Mouse (Mus musculus) liver, adult 2 months (tissue): Measurements from ENCODE around the gene Tgfbr2. TPM values are rescaled to one million over a fixed set of nuclear protein-coding genes. Genes with fewer than 3 reads are reported as not detected.

Source experiments
- DNase-seq: peaks from one replicate; pipeline ENCODE4 v3.0.0-alpha.2; 2011; ENCODE audit warnings: low read depth, low spot score; ENCODE audit errors: extremely low read depth
- H3K27ac ChIP-seq: fragments of 200-500 bp; replicated peaks from 2 replicates; pipeline ENCODE4 v1.5.1; 2012; ENCODE audit warnings: low read depth, mild to moderate bottlenecking, control low read depth, inconsistent platforms, low read length; ENCODE audit not compliant: insufficient read depth
- H3K27me3 ChIP-seq: fragments of 200-500 bp; 2 replicates; pipeline ENCODE4 v1.6.1; 2012; ENCODE audit warnings: mild to moderate bottlenecking, moderate library complexity, low read length, inconsistent platforms; ENCODE audit not compliant: control insufficient read depth, insufficient read depth
- H3K36me3 ChIP-seq: fragments of 200-500 bp; 2 replicates; pipeline ENCODE4 v1.6.1; 2012; ENCODE audit warnings: low read length, inconsistent platforms; ENCODE audit not compliant: control insufficient read depth, insufficient read depth
- H3K4me1 ChIP-seq: fragments of 200-500 bp; 2 replicates; pipeline ENCODE4 v1.6.1; 2011; ENCODE audit warnings: low read length; ENCODE audit not compliant: control insufficient read depth, insufficient read depth
- H3K4me3 ChIP-seq: fragments of 200-500 bp; 2 replicates; pipeline ENCODE4 v1.5.1; 2011; ENCODE audit warnings: low read depth, mild to moderate bottlenecking, control low read depth, low read length, moderate library complexity; ENCODE audit not compliant: insufficient read depth
- H3K79me2 ChIP-seq: fragments of 200-500 bp; 2 replicates; pipeline ENCODE4 v1.6.1; 2012; ENCODE audit warnings: inconsistent platforms, mild to moderate bottlenecking, low read length, moderate library complexity; ENCODE audit not compliant: control insufficient read depth, insufficient read depth
- H3K9ac ChIP-seq: fragments of 200-500 bp; 2 replicates; pipeline ENCODE4 v1.6.1; 2012; ENCODE audit warnings: low read depth, mild to moderate bottlenecking, control low read depth, inconsistent platforms, low read length
- CTCF ChIP-seq: fragments of 200-500 bp; IDR thresholded peaks from 2 replicates; pipeline ENCODE4 v1.5.1; 2011; ENCODE audit warnings: low read depth, low read length, control low read depth
- POLR2A ChIP-seq: fragments of 200-500 bp; IDR thresholded peaks from 2 replicates; pipeline ENCODE4 v1.6.1; 2011; ENCODE audit warnings: low read length, control low read depth; ENCODE audit not compliant: insufficient read depth; ENCODE audit errors: extremely low read depth
- WGBS: fragments of 180-500 bp; shearing (Covaris S2); methylation state at CpG from one replicate; pipeline ENCODE4 v1.1.7; 2018; 5-methylcytosine and 5-hydroxymethylcytosine counted together
- polyA plus RNA-seq: library from polyadenylated mRNA; depleted of rRNA; stranded (reverse); fragments of >200 nt; gene quantifications from 2 replicates; pipeline ENCODE4 v1.2.3, GENCODE M21; 2012
- total RNA-seq: library from RNA; depleted of rRNA; stranded (reverse); fragments of >200 nt; gene quantifications from 2 replicates; pipeline ENCODE4 v1.2.3, GENCODE M21; 2014

The Tgfbr2 gene
- total and polyA plus RNA-seq, 2 experiments, result 8.2 to 8.3 TPM

GRCm38 (mm10) chr9:116181608-116182007 lies 6.4 kb upstream of the Tgfbr2 start:
- 95% methylated on average over 5 of the region's 5 CpGs for WGBS
- peaks cover 8% of the 10 kb centered on the region for H3K4me1 ChIP-seq
- no peak overlapping the region for H3K27ac ChIP-seq

GRCm38 (mm10) chr9:116178151-116178550 lies 3.0 kb upstream of the Tgfbr2 start:
- no peaks in the 10 kb centered on the region for H3K36me3 ChIP-seq
- DNase-seq, result peak; percentile 92
- 0 out of 2 replicates have a peak overlapping the region, but pooled peaks have one; percentile 8 for H3K27ac ChIP-seq
- H3K4me3 ChIP-seq, result no peak overlapping the region
- no peak overlapping the region for H3K9ac ChIP-seq
- peaks cover 3% of the 10 kb centered on the region; the same call in 1 of the 2 replicates for H3K79me2 ChIP-seq
- WGBS, result 36% methylated on average over 3 of the region's 3 CpGs
- no peaks in the 10 kb centered on the region for H3K27me3 ChIP-seq
- TF ChIP-seq POLR2A (no peak), CTCF (no peak)
- H3K4me1 ChIP-seq, result peaks cover 19% of the 10 kb centered on the region

More at GRCm38 (mm10) chr9:116181608-116182007, 6.4 kb upstream of the Tgfbr2 start:
- Histone ChIP-seq H3K9ac (no peak overlapping the region), H3K79me2 (no peaks in the 10 kb centered on the region), H3K36me3 (no peaks in the 10 kb centered on the region), H3K4me3 (no peak overlapping the region), H3K27me3 (no peaks in the 10 kb centered on the region)
- DNase-seq, result no peak
- TF ChIP-seq CTCF (no peak), POLR2A (no peak)

GRCm38 (mm10) chr9:116177108-116177507 lies 1.9 kb upstream of the Tgfbr2 start:
- Histone ChIP-seq H3K9ac (no peak overlapping the region), H3K79me2 (peaks cover 10% of the 10 kb centered on the region), H3K27ac (no peak overlapping the region), H3K36me3 (no peaks in the 10 kb centered on the region), H3K27me3 (no peaks in the 10 kb centered on the region), H3K4me3 (no peak overlapping the region), H3K4me1 (peaks cover 21% of the 10 kb centered on the region)
- TF ChIP-seq CTCF (no peak), POLR2A (no peak)
- 95% methylated on average over 9 of the region's 9 CpGs for WGBS
- no peak for DNase-seq

GRCm38 (mm10) chr9:116175488-116176115 lies 442 bp upstream of the Tgfbr2 start:
- H3K27ac ChIP-seq, result peak overlapping the region; percentile 86
- WGBS, result 6% methylated on average over 16 of the region's 16 CpGs

DNA sequence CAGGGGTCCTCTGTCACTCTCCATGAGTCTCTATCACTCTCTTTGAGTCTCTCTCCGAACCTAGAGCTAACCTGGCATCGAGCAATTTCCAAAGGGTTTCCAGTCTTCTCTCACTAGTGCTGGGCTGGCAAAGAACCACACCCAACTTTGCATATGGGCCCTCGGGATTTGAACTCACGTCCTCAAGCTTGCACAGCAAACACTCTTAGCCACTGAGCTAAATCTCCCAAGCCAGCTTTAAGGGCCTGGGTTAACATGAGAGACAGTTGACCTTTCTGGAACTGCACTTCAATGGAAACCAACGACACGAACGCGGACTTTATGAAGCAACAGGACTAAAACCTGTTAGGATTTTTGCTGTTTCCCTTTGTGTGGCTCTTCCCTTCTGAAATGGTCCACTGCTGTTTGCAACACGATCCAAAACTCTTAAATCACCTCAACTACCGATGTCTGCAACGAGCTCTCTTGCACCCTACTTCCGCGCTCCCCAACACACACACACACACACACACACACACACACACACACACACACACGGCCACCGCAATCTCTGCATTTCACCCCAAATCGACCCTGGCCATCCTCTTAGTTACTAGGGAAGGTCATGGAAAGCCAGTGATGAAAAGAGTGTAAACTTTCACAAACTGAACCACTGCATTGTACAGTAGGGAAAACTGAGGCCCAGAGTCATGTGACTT lies 1.5 kb downstream of the Tgfbr2 start:
- Histone ChIP-seq H3K4me1 (peaks cover 26% of the 10 kb centered on the region), H3K4me3 (peak overlapping the region; percentile 96), H3K36me3 (no peaks in the 10 kb centered on the region), H3K27me3 (no peaks in the 10 kb centered on the region), H3K9ac (peak overlapping the region; percentile 96; the same call in 1 of the 2 replicates), H3K27ac (peak overlapping the region; percentile 24), H3K79me2 (peaks cover 30% of the 10 kb centered on the region)
- TF ChIP-seq POLR2A (no peak), CTCF (no peak)
- peak; percentile 21 for DNase-seq
- WGBS, result 44% methylated on average over 16 of the region's 16 CpGs

More at GRCm38 (mm10) chr9:116175488-116176115, 442 bp upstream of the Tgfbr2 start:
- H3K79me2 ChIP-seq, result peaks cover 18% of the 10 kb centered on the region
- no peaks in the 10 kb centered on the region for H3K27me3 ChIP-seq
- H3K36me3 ChIP-seq, result no peaks in the 10 kb centered on the region
- peak; percentile 81 for DNase-seq
- H3K4me3 ChIP-seq, result peak overlapping the region; percentile 96
- peak overlapping the region; percentile 96 for H3K9ac ChIP-seq
- TF ChIP-seq CTCF (no peak), POLR2A (no peak)
- H3K4me1 ChIP-seq, result peaks cover 24% of the 10 kb centered on the region
